Mouse (Mus musculus) heart, embryonic 11.5 days (tissue): Measurements from ENCODE around the gene Doc2a. TPM values are rescaled to one million over a fixed set of nuclear protein-coding genes. Genes with fewer than 3 reads are reported as not detected.

Experiments used
- ATAC-seq: fragments of 200-750 bp; cut with Nextera tagmentation; replicated peaks from 2 replicates; pipeline ENCODE4 v1.8.0; 2017; ENCODE audit warnings: moderate library complexity; ENCODE audit not compliant: insufficient number of reproducible peaks, low FRiP score, low TSS enrichment
- H3K27ac ChIP-seq: fragments of 300-500 bp; sonication (generic); 2 replicates; pipeline ENCODE4 v1.5.1; 2014; ENCODE audit warnings: mild to moderate bottlenecking, low read depth, low read length
- H3K27me3 ChIP-seq: fragments of 300-500 bp; sonication (generic); 2 replicates; pipeline ENCODE4 v1.6.1; 2014; ENCODE audit warnings: mild to moderate bottlenecking, low read length, mixed read lengths; ENCODE audit not compliant: control insufficient read depth, insufficient read depth
- H3K36me3 ChIP-seq: fragments of 300-500 bp; sonication (generic); 2 replicates; pipeline ENCODE4 v1.6.1; 2014; ENCODE audit warnings: mild to moderate bottlenecking, low read length, moderate library complexity, mixed read lengths; ENCODE audit not compliant: control insufficient read depth, insufficient read depth
- H3K4me1 ChIP-seq: fragments of 300-500 bp; sonication (generic); 2 replicates; pipeline ENCODE4 v1.6.1; 2014; ENCODE audit warnings: low read length; ENCODE audit not compliant: control insufficient read depth, insufficient read depth
- H3K4me2 ChIP-seq: fragments of 300-500 bp; sonication (generic); 2 replicates; pipeline ENCODE4 v1.6.1; 2014; ENCODE audit warnings: mild to moderate bottlenecking, moderate library complexity
- H3K4me3 ChIP-seq: fragments of 300-500 bp; sonication (generic); 2 replicates; pipeline ENCODE4 v1.5.1; 2014; ENCODE audit warnings: low read depth, low read length
- H3K9ac ChIP-seq: fragments of 300-500 bp; sonication (generic); 2 replicates; pipeline ENCODE4 v1.6.1; 2014; ENCODE audit warnings: mild to moderate bottlenecking, low read depth, low read length, moderate library complexity
- H3K9me3 ChIP-seq: fragments of 300-500 bp; sonication (generic); replicated peaks from 2 replicates; pipeline ENCODE4 v1.6.1; 2016; ENCODE audit warnings: low read length; ENCODE audit not compliant: control insufficient read depth
- WGBS: fragments of 180-500 bp; shearing (Covaris S2); extraction: QIAGEN DNeasy Blood & Tissue Kit; methylation state at CpG from one replicate; pipeline ENCODE4 v1.1.7; 2014; ENCODE audit not compliant: insufficient replicate concordance; 5-methylcytosine and 5-hydroxymethylcytosine counted together
- polyA plus RNA-seq: library from polyadenylated mRNA; unstranded; fragments of >200 nt; fragmentation: Nextera tagmentation; extraction: Ambion mirVana; gene quantifications from 2 replicates; pipeline ENCODE4 v1.2.1, GENCODE M21; 2014

Gene Doc2a
- polyA plus RNA-seq, 1 experiment from 2014 or later, result 0.17 TPM

GRCm38 (mm10) chr7:126853454-126853853 is 6.2 kb downstream of the Doc2a start:
- Histone ChIP-seq H3K27me3 (peaks cover 17% of the 10 kb centered on the region), H3K4me1 (peaks cover 3% of the 10 kb centered on the region; the same call in 1 of the 2 replicates), H3K9ac (no peak overlapping the region), H3K4me2 (no peak overlapping the region), H3K9me3 (no peaks in the 10 kb centered on the region), H3K4me3 (no peak overlapping the region), H3K36me3 (peaks cover 13% of the 10 kb centered on the region), H3K27ac (no peak overlapping the region)
- 89% methylated on average over 5 of the region's 5 CpGs for WGBS
- no peak for ATAC-seq

- Histone ChIP-seq H3K27me3 (no peaks in the 10 kb centered on the region), H3K4me2 (no peak overlapping the region), H3K4me1 (0 out of 2 replicates have a peak, but pooled peaks cover under 1% of the 10 kb centered on the region), H3K36me3 (peaks cover 20% of the 10 kb centered on the region), H3K27ac (no peak overlapping the region), H3K9ac (no peak overlapping the region), H3K4me3 (no peak overlapping the region), H3K9me3 (no peaks in the 10 kb centered on the region)
- 92% methylated on average over 3 of the region's 3 CpGs for WGBS
- ATAC-seq, result no peak
Measured at GRCm38 (mm10) chr7:126855641-126856040, 8.4 kb downstream of the Doc2a start.

- no peak for ATAC-seq
- 79% methylated on average over 9 of the region's 9 CpGs for WGBS
- no peaks in the 10 kb centered on the region for H3K9me3 ChIP-seq
- H3K9ac ChIP-seq, result no peak overlapping the region
- H3K27me3 ChIP-seq, result no peaks in the 10 kb centered on the region
- H3K4me1 ChIP-seq, result 0 out of 2 replicates have a peak, but pooled peaks cover 4% of the 10 kb centered on the region
- H3K4me2 ChIP-seq, result no peak overlapping the region
- H3K36me3 ChIP-seq, result peaks cover 17% of the 10 kb centered on the region
- no peak overlapping the region for H3K27ac ChIP-seq
- H3K4me3 ChIP-seq, result no peak overlapping the region
Measured at GRCm38 (mm10) chr7:126856741-126857420, 9.7 kb downstream of the Doc2a start.

- WGBS, result 52% methylated on average over 5 of the region's 5 CpGs
- H3K36me3 ChIP-seq, result peaks cover 24% of the 10 kb centered on the region
- H3K27me3 ChIP-seq, result no peaks in the 10 kb centered on the region
- no peak overlapping the region for H3K27ac ChIP-seq
- peak overlapping the region; percentile 79 for H3K9ac ChIP-seq
- ATAC-seq, result no peak
- H3K9me3 ChIP-seq, result no peaks in the 10 kb centered on the region
- peak overlapping the region; percentile 75 for H3K4me2 ChIP-seq
- H3K4me1 ChIP-seq, result peaks cover 9% of the 10 kb centered on the region; the same call in 1 of the 2 replicates
- H3K4me3 ChIP-seq, result peak overlapping the region; percentile 69
Measured at GRCm38 (mm10) chr7:126860987-126861386, 13.8 kb downstream of the Doc2a start.

- Histone ChIP-seq H3K36me3 (peaks cover 25% of the 10 kb centered on the region), H3K4me1 (peaks cover 9% of the 10 kb centered on the region; the same call in 1 of the 2 replicates), H3K27me3 (no peaks in the 10 kb centered on the region), H3K9ac (peak within 1 kb of the TSS; percentile 79), H3K4me2 (peak within 1 kb of the TSS; percentile 75), H3K4me3 (peak within 1 kb of the TSS; percentile 69), H3K27ac (peak within 1 kb of the TSS; percentile 76), H3K9me3 (no peaks in the 10 kb centered on the region)
- WGBS, result 1% methylated on average over 42 of the region's 42 CpGs
- peak; percentile 81 for ATAC-seq
Measured at GRCm38 (mm10) chr7:126861429-126862130, 14.4 kb downstream of the Doc2a start, which contains the start of gene Hirip3. Hirip3 (plus strand) TSS chr7:126861972.

- WGBS, result under 1% methylated on average over 41 of the region's 41 CpGs
- peaks cover 29% of the 10 kb centered on the region for H3K36me3 ChIP-seq
Measured at GRCm38 (mm10) chr7:126862147-126862784, 15.1 kb downstream of the Doc2a start, which contains the start of gene Ino80e. Ino80e (minus strand) TSS chr7:126862377.

GRCm38 (mm10) chr7:126863791-126864190 is 16.6 kb downstream of the Doc2a start:
- H3K27me3 ChIP-seq, result no peaks in the 10 kb centered on the region
- H3K4me2 ChIP-seq, result peak overlapping the region; percentile 75
- H3K27ac ChIP-seq, result 0 out of 2 replicates have a peak overlapping the region, but pooled peaks have one; percentile 3
- no peaks in the 10 kb centered on the region for H3K9me3 ChIP-seq
- WGBS, result 77% methylated on average over 6 of the region's 6 CpGs
- ATAC-seq, result no peak
- H3K36me3 ChIP-seq, result peaks cover 32% of the 10 kb centered on the region
- H3K4me3 ChIP-seq, result no peak overlapping the region
- H3K4me1 ChIP-seq, result peaks cover 9% of the 10 kb centered on the region; the same call in 1 of the 2 replicates
- no peak overlapping the region; the same call in 1 of the 2 replicates for H3K9ac ChIP-seq

More at GRCm38 (mm10) chr7:126862147-126862784, 15.1 kb downstream of the Doc2a start, which contains the start of gene Ino80e:
- no peaks in the 10 kb centered on the region for H3K27me3 ChIP-seq
- H3K9ac ChIP-seq, result peak within 1 kb of the TSS; percentile 79
- peak within 1 kb of the TSS; percentile 69 for H3K4me3 ChIP-seq
- H3K4me1 ChIP-seq, result peaks cover 9% of the 10 kb centered on the region; the same call in 1 of the 2 replicates
- H3K27ac ChIP-seq, result peak within 1 kb of the TSS; percentile 76
- peak within 1 kb of the TSS; percentile 75 for H3K4me2 ChIP-seq
- no peaks in the 10 kb centered on the region for H3K9me3 ChIP-seq
- ATAC-seq, result peak; percentile 62

- peaks cover 5% of the 10 kb centered on the region; the same call in 1 of the 2 replicates for H3K4me1 ChIP-seq
- H3K4me2 ChIP-seq, result no peak overlapping the region
- no peak for ATAC-seq
- H3K9ac ChIP-seq, result no peak overlapping the region
- H3K27me3 ChIP-seq, result no peaks in the 10 kb centered on the region
- H3K4me3 ChIP-seq, result no peak overlapping the region
- 91% methylated on average over 2 of the region's 2 CpGs for WGBS
- peaks cover 58% of the 10 kb centered on the region for H3K36me3 ChIP-seq
- no peaks in the 10 kb centered on the region for H3K9me3 ChIP-seq
- H3K27ac ChIP-seq, result no peak overlapping the region
Measured at GRCm38 (mm10) chr7:126867534-126867933, 20.3 kb downstream of the Doc2a start.
